Mouse (Mus musculus) CD8-positive naive resting alpha-beta T cell, adult 2 months (primary cell): ENCODE results near the gene Nfib.

ENCODE experiments used
- DNase-seq, 2 experiments: peaks; one replicate each; pipeline ENCODE4 v3.0.0; 2022; ENCODE audit warnings: low read depth in 2 of 2, low spot score in 2 of 2

Gene Nfib

DNA sequence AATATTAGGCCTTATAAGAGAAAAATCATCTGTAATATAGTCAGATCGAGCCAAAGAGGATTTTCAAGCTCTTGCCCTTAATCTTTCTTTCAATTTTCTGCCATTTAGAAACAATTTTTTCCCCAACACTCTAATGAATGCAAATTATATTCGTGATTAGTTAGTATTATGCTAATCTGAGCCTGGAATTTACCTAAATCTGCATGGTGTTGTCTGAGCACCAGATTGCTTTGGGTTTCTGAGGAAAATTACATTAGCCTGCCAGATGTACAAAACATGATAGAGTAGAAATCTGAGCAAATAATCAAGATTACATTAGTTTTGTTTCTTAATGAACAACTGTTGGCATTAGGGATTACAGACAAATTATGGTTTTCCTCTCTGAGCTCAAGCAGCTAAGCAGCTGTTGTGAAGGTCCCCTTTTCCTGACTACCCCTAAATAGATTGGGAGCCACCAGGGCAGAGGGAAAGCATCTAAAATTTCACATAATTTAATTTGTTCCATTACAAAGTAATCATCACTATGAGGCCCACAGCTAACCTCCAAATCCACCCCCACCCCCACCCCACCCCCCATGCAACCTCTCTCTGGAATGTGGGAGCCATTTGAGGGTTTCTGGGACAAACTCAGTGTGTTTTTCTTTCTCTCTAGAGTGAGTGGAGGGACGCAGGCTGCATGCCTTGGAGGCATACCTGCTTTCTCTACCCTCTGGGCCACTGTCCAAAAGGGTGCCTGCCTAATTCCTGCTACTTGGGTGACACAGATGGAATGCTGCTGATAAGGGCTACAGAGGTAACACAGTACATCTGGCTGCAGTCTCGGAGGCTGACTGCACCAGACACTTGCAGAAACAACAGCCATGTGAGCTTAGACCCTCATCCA lies 14.2 kb downstream of the Nfib start:
- no peak for DNase-seq

DNA sequence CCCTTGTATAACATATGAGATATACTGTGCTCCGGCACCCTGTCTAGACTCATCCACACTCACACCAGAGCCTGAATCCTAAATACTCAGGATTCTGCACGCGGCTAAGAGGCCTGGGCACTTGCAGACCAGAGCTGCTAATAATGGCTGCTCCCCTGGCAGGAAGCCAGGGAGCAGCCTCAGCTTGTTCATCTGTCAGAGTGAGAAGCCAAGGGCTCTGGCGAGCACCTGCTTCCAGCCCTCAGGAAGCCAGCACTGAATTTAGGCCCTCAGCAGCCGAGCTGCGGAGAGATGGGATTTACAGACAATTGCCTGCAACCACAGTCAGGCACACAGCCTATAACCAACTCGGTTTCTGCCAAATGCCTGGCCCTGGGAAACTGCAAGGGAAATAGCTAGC lies 15.3 kb downstream of the Nfib start:
- no peak for DNase-seq

DNA sequence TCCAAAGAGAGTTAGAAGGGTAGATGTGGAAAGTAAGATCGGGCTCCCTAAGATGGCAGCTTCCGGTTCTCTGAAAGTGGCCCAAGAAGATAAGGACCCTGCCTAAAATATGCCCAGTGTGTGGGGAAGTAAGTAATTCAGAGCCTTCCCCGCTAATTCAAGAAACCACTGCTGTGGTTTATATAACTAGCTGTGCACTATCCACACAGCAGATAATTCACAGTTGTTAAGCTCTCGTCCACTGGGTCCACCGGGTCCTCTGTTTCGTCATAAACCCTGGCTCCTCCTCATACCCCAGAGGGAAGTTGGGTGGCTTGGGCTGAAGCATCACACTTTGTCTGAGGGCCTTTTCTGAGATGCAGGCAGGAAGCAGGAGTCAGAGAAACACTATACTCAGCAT lies 19.5 kb downstream of the Nfib start:
- DNase-seq, result no peak

DNA sequence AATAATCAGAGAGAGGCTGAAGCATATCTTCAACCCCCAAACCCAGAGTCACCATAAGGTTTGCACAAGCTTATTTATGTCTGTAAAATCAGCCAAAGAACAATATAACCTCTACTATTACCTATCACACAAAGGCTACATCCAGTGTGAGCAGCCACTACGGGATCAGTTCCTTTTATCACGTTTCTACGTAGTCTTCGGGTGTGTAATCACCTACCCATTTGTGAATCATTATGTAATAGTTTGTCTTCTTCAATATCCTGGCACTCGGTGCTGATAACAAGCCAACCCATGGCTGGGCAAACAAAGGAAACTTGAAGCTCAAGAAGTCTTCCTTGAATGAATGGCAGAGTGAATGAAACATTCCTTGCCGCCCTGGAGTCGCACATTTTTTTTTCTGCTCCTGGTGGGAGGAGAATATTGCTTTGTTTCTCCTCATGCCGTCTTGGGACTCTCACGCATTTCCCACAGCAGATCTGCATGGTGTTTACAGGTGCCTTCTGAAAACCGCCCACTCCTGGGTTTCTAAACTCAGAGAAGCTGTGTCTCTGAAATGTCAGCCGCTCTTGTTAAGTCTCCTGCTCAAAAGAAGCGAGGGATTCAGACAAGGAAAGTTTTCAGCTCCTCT lies 21.3 kb downstream of the Nfib start:
- DNase-seq, result no peak

DNA sequence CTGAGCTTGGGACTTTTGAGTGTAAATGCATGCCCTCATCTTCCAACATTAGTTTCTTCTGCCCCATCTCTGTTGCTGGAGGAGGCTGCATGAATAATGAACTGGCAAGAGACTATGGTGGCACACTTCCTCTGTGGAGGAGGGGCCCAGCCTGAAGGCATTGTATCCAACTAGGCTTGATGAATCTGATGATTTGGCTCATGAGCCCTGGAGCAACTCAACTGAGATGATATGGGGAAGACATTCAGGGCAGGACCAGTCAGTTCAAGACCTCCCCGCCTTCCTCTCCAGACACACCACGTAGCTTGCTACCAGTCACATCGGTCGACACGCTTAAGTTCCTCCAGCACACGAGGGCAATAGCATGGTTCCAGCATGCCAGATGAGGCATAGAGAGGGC lies 22.0 kb downstream of the Nfib start:
- DNase-seq, result no peak

DNA sequence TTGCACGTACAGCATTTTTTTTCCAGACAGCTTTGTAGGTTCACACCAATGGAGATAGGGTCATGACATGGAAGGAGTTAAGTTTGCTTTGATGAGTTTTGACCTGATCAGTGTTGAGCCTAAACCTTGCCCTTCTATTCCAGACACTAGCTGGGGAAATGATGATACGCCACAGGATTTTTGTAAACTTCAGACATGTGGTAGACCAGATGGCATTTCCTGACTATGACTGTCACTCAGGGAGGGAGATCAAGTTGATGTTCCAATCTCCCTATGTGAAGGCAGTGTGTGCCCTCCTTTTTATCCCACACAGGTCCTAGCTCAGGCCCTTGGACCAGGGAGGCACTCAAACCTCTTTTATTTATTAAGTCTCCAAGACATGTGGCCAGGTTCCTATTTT lies 29.4 kb downstream of the Nfib start:
- DNase-seq, result no peak

DNA sequence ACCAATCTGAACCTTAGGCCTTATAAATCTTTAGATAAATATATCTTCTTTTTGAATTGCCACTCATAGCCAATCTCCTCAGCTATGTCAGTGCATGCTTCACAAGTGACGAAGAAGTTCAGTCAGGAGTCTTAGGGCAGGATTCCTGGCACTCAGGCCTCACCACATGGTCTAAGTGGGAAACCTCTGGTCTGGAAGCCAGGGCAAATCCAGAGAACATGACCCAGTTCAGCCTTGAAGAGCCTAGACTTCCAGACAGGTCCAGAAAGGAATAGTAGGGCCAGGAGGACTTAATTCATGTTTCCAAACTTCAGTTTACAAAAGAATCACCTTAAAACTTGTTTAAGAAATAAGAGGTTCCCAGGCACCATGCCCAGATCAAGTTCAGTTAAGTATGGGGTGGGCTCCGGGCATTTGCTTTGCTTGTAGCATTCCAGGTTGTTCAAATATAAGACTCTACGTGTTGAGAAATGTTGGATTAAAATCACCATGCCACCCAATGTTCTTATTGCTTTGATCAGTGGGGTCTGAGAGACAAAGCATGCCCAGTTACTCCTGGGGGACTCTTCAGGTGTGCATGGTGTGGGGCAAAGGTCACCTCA lies 38.2 kb downstream of the Nfib start:
- DNase-seq, result no peak

DNA sequence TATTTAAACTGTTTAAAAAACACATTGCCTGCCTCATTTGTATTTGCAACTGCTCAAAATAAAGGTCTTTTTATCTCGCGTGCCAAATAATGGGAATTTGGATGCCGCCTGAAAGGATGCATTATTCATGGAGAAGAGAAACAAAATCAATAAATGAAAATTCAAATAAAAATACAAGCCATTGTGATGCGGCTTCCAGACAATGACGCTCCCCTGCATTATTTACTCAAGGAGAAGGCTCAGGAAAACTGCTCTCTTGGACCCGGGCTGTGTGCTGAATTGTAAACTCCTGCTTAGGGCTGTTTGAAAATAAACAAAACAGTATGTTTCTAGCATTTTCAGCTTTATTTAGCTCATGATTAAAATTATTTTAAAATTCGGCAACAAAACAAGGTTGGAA lies 41.1 kb downstream of the Nfib start:
- DNase-seq, result no peak

- no peak for DNase-seq
Measured at GRCm38 (mm10) chr4:82663749-82664381, 41.7 kb downstream of the Nfib start.

DNA sequence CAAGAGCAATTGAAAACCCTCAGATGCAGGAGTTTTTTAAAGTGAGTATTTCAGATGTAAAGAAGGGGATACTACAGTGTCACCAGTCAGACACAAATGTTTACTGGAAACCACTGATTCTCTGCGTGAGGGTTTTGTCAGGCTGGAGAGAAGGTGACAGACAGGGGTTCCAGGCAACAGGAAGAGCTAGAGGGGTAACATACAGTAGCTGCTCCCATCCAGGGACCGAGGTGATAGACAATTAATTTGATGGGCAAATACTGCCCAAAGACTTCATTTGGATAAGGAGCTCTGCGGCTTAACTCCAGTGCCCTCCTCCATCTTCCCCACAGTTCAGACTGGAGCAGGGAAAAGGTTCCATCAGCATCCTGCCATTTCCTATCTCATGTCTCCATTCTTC lies 42.9 kb downstream of the Nfib start:
- no peak for DNase-seq

DNA sequence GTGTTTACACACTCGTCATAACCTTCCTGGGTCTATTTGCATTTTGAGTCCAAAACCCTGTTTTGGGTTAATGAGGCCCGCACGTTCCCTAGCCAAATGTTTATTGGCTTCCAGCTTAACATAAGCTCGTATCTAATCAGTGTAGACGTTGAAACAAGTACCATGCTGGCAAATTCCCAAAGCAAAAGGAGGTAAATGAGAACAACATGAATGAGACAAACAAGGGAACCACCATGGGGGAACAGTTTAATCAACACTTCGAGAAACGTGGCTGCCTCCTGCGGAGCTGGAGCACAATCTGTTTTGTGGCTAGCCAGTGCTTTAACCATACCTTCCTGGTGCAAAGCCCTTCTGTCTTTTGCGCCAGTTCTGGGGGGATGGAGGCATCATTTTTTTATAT lies 43.3 kb downstream of the Nfib start:
- DNase-seq, result no peak

- no peak for DNase-seq
Measured at GRCm38 (mm10) chr4:82661215-82661614, 44.3 kb downstream of the Nfib start.

DNA sequence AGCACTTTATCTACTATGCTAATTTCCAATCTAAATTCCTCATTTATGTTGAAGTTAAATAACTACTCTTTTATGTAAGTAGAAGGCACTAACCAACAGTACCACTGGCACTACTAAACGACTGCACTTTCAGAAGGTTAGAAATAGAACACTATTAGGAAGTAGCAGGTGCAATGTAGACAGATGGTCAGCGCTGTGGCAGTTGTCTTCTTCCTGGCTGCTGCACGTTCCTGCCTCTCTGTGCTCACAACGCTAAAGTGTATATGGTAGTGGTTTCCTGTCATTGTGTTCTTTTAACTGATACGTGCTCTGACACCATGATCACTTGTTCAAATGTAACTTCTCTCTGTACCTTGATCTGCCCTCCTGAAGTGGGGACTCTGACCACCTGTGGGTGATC lies 59.9 kb downstream of the Nfib start:
- no peak for DNase-seq

- DNase-seq, result no peak
Measured at GRCm38 (mm10) chr4:82644797-82645196, 60.8 kb downstream of the Nfib start.

DNA sequence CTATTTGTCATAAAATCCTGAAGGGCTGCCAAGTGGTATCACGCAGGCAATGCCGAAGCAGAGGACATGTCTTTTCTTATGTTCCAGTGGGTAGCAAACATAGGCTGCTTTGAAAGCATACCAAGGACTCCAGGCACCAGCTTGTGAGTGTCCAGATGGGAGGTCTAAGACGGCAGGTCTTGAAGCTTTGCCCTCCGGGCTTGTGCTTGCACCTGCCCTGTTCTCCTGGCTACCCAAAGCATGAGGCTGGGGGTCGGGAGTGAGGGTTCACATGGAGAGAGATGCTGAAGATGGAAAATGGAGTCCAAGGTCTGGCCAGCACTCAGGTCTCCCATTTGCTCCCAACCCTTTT lies 61.8 kb downstream of the Nfib start:
- no peak for DNase-seq

DNA sequence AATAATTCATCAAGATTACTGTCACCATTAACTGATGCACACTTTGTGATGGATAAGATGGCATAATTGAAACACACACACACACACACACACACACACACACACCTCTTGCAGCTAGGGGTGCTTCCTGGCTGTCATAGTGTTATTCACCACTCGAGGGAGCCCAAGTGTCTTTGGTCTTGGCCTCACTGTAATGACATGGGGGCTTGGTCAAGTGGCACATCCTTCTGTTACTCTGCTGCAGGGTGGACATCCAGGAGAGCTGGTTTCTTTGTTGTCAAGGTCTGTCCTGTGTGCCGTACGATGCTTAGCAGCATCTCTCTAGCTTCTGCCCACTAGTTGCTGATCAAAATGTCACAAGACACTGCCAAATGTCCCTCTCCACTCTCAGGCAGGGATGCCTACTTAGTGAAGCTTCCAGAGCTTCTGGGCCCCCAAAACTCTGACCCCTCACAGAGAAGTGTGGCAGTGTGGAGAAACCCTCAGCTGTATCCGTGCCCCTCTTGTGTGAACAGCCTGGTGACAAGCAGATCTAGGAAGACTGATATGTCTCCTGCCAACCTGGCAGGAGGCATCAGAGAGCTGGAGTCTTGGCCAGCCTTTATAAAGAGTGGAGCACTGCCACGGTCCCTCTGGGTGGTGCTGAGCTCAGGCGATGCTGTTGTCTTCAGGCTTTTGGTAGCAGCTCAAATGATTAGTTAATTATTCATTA lies 62.4 kb downstream of the Nfib start:
- no peak for DNase-seq

DNA sequence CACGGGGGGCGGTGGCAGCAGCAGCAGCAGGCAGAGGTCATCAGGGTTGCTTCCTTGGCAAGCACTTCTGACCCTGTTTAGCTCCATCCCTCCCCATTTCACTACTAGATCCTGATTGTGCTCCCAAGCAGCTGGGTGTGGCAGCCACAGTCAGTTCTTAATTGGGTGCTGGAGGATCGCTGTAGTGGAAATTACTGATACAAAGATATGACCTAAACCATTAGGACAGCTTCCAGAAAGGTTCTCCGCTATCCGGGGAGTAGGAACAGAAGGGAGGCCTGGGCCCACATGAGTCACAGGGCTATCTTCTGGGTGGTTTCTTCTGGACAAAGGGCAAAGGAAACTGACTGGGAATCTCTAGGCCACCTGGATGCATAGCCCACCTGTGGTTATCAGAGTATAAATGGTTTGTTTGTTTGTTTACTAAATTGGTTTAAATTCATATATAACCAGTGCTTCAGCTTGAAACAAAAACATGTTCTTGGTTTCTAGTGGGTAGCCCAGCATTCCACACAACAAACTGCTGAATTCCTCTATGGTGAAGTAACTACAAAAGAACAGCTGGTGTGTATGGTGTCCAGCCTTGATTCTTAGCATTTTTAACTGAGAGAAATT lies 64.4 kb downstream of the Nfib start:
- DNase-seq, result no peak

DNA sequence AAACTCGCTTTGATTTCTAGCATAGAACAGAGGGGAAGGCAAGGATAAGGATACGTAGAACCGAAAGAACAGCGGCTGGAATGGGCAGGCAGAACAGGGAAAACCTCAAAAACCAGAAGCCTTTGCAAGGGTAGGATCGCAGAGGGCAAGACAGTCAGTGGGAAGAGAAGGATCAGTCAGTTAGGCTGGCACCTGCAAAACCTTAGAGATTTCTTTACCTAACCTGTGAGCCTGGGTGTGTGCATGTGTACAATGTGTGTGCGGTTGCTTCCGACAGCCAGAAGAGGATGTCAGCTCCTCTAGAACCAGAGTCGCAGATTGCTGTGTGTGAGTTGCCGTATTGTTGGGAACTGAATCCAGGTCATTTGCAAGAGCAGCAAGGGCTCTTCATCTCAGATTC lies 67.3 kb downstream of the Nfib start:
- DNase-seq, result no peak

GRCm38 (mm10) chr4:82637633-82638032 lies 67.9 kb downstream of the Nfib start:
- no peak for DNase-seq

- no peak for DNase-seq
Measured at GRCm38 (mm10) chr4:82636658-82637057, 68.9 kb downstream of the Nfib start.

DNA sequence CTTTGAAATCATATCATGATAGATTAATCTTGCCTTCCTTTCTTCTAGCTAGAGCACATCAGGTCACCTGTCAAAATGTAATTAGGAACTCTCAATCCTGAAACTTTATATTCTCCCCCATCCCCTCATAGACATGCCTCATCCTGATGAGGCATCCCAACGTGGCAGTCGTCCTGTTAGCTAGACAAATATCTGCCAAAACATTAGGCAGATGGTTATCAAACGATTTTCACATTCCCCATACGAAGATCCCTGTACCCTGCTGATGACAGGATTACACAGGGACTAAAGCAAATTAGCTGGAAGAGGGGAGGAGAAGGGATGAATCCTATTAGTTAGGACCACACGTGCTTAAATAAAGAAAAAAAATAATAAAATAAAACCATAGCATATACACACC lies 69.7 kb downstream of the Nfib start:
- no peak for DNase-seq
